Mouse (Mus musculus): ENCODE measurements at regions not wholly inside any gene's neighbourhood (a gene's known extent, or its start where the extent isn't known, plus 50 kb on each side); places are given as distances from the start of the nearest gene placed in this dataset.

- WGBS (ENCODE audit: insufficient replicate concordance), result 62% methylated on average over 2 of the region's 2 CpGs
- no peak for ATAC-seq
- H3K4me3 ChIP-seq (ENCODE audit: low read depth, low read length), result no peak overlapping the region
- H3K4me2 ChIP-seq (ENCODE audit: low read depth, low read length), result no peak overlapping the region
- H3K9ac ChIP-seq (replicated peaks), result no peak overlapping the region
- H3K27me3 ChIP-seq (ENCODE audit: insufficient read depth, low read length), result no peaks in the 10 kb centered on the region
- H3K27ac ChIP-seq (ENCODE audit: low read depth), result no peak overlapping the region
- no peaks in the 10 kb centered on the region for H3K36me3 ChIP-seq (replicated peaks; ENCODE audit: insufficient read depth, low read length)
- no peak for DNase-seq
- H3K4me1 ChIP-seq (ENCODE audit: insufficient read depth), result no peaks in the 10 kb centered on the region
- TF ChIP-seq CTCF (IDR thresholded peaks at IDR 0.05; ENCODE audit: low read depth) (no peak), EP300 (IDR thresholded peaks at IDR 0.05; ENCODE audit: low read depth) (no peak)
- H3K9me3 ChIP-seq (ENCODE audit: low read length), result no peaks in the 10 kb centered on the region
Measured at GRCm38 (mm10) chr10:97851487-97851886, 124.9 kb upstream of the C030005K15Rik start.

- Histone ChIP-seq H3K9me3 (ENCODE audit: low read length) (no peaks in the 10 kb centered on the region), H3K4me1 (ENCODE audit: insufficient read depth) (no peaks in the 10 kb centered on the region), H3K27me3 (ENCODE audit: insufficient read depth, low read length) (no peaks in the 10 kb centered on the region), H3K4me3 (ENCODE audit: low read depth, low read length) (no peak overlapping the region), H3K9ac (replicated peaks) (no peak overlapping the region), H3K27ac (ENCODE audit: low read depth) (no peak overlapping the region), H3K36me3 (replicated peaks; ENCODE audit: insufficient read depth, low read length) (no peaks in the 10 kb centered on the region), H3K4me2 (ENCODE audit: low read depth, low read length) (no peak overlapping the region)
- DNase-seq (no peak), ATAC-seq (no peak)
- 32% methylated on average over 3 of the region's 3 CpGs for WGBS (ENCODE audit: insufficient replicate concordance)
- no peak for TF ChIP-seq CTCF (IDR thresholded peaks at IDR 0.05; ENCODE audit: low read depth)
Measured at GRCm38 (mm10) chr10:97877088-97877487, 150.5 kb upstream of the C030005K15Rik start.

- DNase-seq (no peak), ATAC-seq (no peak)
- Histone ChIP-seq H3K4me2 (ENCODE audit: low read depth, low read length) (no peak overlapping the region), H3K4me1 (ENCODE audit: insufficient read depth) (no peaks in the 10 kb centered on the region), H3K9me3 (ENCODE audit: low read length) (no peaks in the 10 kb centered on the region), H3K27ac (ENCODE audit: low read depth) (no peak overlapping the region), H3K4me3 (ENCODE audit: low read depth, low read length) (no peak overlapping the region), H3K27me3 (ENCODE audit: insufficient read depth, low read length) (no peaks in the 10 kb centered on the region), H3K36me3 (replicated peaks; ENCODE audit: insufficient read depth, low read length) (no peaks in the 10 kb centered on the region), H3K9ac (replicated peaks) (no peak overlapping the region)
- 73% methylated on average over 1 of the region's 1 CpGs for WGBS (ENCODE audit: insufficient replicate concordance)
- no peak for TF ChIP-seq EP300 (IDR thresholded peaks at IDR 0.05; ENCODE audit: low read depth)
- no peak for TF ChIP-seq CTCF (IDR thresholded peaks at IDR 0.05; ENCODE audit: low read depth)
Measured at GRCm38 (mm10) chr10:97886049-97886448, 159.5 kb upstream of the C030005K15Rik start.

GRCm38 (mm10) chr10:97905793-97906192, 179.2 kb upstream of the C030005K15Rik start:
- 60% methylated on average over 4 of the region's 4 CpGs for WGBS (ENCODE audit: insufficient replicate concordance)
- no peak for DNase-seq
- Histone ChIP-seq H3K9me3 (ENCODE audit: low read length) (no peaks in the 10 kb centered on the region), H3K9ac (replicated peaks) (no peak overlapping the region), H3K27ac (ENCODE audit: low read depth) (no peak overlapping the region), H3K27me3 (ENCODE audit: insufficient read depth, low read length) (no peaks in the 10 kb centered on the region), H3K4me2 (ENCODE audit: low read depth, low read length) (no peak overlapping the region), H3K4me3 (ENCODE audit: low read depth, low read length) (no peak overlapping the region), H3K4me1 (ENCODE audit: insufficient read depth) (no peaks in the 10 kb centered on the region), H3K36me3 (replicated peaks; ENCODE audit: insufficient read depth, low read length) (no peaks in the 10 kb centered on the region)
- TF ChIP-seq CTCF (IDR thresholded peaks at IDR 0.05; ENCODE audit: low read depth) (no peak), EP300 (IDR thresholded peaks at IDR 0.05; ENCODE audit: low read depth) (no peak)
- ATAC-seq, result no peak

GRCm38 (mm10) chr10:97925568-97925967, 199.0 kb upstream of the C030005K15Rik start:
- Histone ChIP-seq H3K4me3 (ENCODE audit: low read depth, low read length) (no peak overlapping the region), H3K4me2 (ENCODE audit: low read depth, low read length) (no peak overlapping the region), H3K36me3 (replicated peaks; ENCODE audit: insufficient read depth, low read length) (no peaks in the 10 kb centered on the region), H3K4me1 (ENCODE audit: insufficient read depth) (no peaks in the 10 kb centered on the region), H3K27ac (ENCODE audit: low read depth) (no peak overlapping the region), H3K27me3 (ENCODE audit: insufficient read depth, low read length) (no peaks in the 10 kb centered on the region), H3K9ac (replicated peaks) (no peak overlapping the region), H3K9me3 (ENCODE audit: low read length) (no peaks in the 10 kb centered on the region)
- ATAC-seq, result no peak
- no peak for TF ChIP-seq EP300 (IDR thresholded peaks at IDR 0.05; ENCODE audit: low read depth)
- no peak for TF ChIP-seq CTCF (IDR thresholded peaks at IDR 0.05; ENCODE audit: low read depth)
- DNase-seq, result no peak
- 72% methylated on average over 4 of the region's 4 CpGs for WGBS (ENCODE audit: insufficient replicate concordance)

GRCm38 (mm10) chr10:97940345-97940744, 213.8 kb upstream of the C030005K15Rik start:
- Histone ChIP-seq H3K9ac (replicated peaks) (no peak overlapping the region), H3K9me3 (ENCODE audit: low read length) (no peaks in the 10 kb centered on the region), H3K27me3 (ENCODE audit: insufficient read depth, low read length) (no peaks in the 10 kb centered on the region), H3K4me3 (ENCODE audit: low read depth, low read length) (no peak overlapping the region), H3K36me3 (replicated peaks; ENCODE audit: insufficient read depth, low read length) (no peaks in the 10 kb centered on the region), H3K27ac (ENCODE audit: low read depth) (no peak overlapping the region), H3K4me2 (ENCODE audit: low read depth, low read length) (no peak overlapping the region), H3K4me1 (ENCODE audit: insufficient read depth) (no peaks in the 10 kb centered on the region)
- no peak for TF ChIP-seq EP300 (IDR thresholded peaks at IDR 0.05; ENCODE audit: low read depth)
- TF ChIP-seq CTCF (IDR thresholded peaks at IDR 0.05; ENCODE audit: low read depth), result no peak
- ATAC-seq (no peak), DNase-seq (no peak)
- WGBS (ENCODE audit: insufficient replicate concordance), result 71% methylated on average over 2 of the region's 2 CpGs

GRCm38 (mm10) chr10:97965881-97966280, 239.3 kb upstream of the C030005K15Rik start:
- Histone ChIP-seq H3K36me3 (replicated peaks; ENCODE audit: insufficient read depth, low read length) (no peaks in the 10 kb centered on the region), H3K27me3 (ENCODE audit: insufficient read depth, low read length) (no peaks in the 10 kb centered on the region), H3K27ac (ENCODE audit: low read depth) (no peak overlapping the region), H3K9ac (replicated peaks) (no peak overlapping the region), H3K4me1 (ENCODE audit: insufficient read depth) (no peaks in the 10 kb centered on the region), H3K4me2 (ENCODE audit: low read depth, low read length) (no peak overlapping the region), H3K9me3 (ENCODE audit: low read length) (no peaks in the 10 kb centered on the region), H3K4me3 (ENCODE audit: low read depth, low read length) (no peak overlapping the region)
- TF ChIP-seq CTCF (IDR thresholded peaks at IDR 0.05; ENCODE audit: low read depth), result no peak
- no peak for TF ChIP-seq EP300 (IDR thresholded peaks at IDR 0.05; ENCODE audit: low read depth)
- 79% methylated on average over 1 of the region's 1 CpGs for WGBS (ENCODE audit: insufficient replicate concordance)
- DNase-seq (no peak), ATAC-seq (no peak)

All from liver, postnatal 0 days (tissue).